Mouse (Mus musculus) erythroblast, adult 5-6 weeks (primary cell): ENCODE data around the gene Nxpe4. TPM values are rescaled to one million over a fixed set of nuclear protein-coding genes. Genes with fewer than 3 reads are reported as not detected.

Experiments
- total RNA-seq, 2 experiments: library from RNA; stranded (forward) in 1 of 2; stranded (reverse) in 1 of 2; fragments of 150-400 nt in 1 of 2; fragments of 200-764, 138-1000 nt in 1 of 2; gene quantifications; 2 replicates each; pipeline versions ENCODE4 v1.2.3 to v1.2.4; 2015 to 2017; ENCODE audit warnings: low replicate concordance in 2 of 2

Nxpe4 gene
- total RNA-seq, 2 experiments from 2014 or later: 35.2 to 36.3 TPM

Other genes starting within 250 kb of the Nxpe4 start
- 700 and 785 TPM in 2 replicates for gene Nxpe2, start 191.4 kb downstream of the Nxpe4 start, total RNA-seq (2015; ENCODE audit: low replicate concordance)
- gene Nxpe2, start 191.4 kb downstream of the Nxpe4 start, total RNA-seq (2017; ENCODE audit: low replicate concordance): 760 and 890 TPM in 2 replicates